Mouse (Mus musculus): ENCODE results near the gene Epb41l4b. TPM values are rescaled to one million over a fixed set of nuclear protein-coding genes. Genes with fewer than 3 reads are reported as not detected.

Gene Epb41l4b
- polyA plus RNA-seq, 1 experiment from 2014 or later = 0.74 TPM

DNA sequence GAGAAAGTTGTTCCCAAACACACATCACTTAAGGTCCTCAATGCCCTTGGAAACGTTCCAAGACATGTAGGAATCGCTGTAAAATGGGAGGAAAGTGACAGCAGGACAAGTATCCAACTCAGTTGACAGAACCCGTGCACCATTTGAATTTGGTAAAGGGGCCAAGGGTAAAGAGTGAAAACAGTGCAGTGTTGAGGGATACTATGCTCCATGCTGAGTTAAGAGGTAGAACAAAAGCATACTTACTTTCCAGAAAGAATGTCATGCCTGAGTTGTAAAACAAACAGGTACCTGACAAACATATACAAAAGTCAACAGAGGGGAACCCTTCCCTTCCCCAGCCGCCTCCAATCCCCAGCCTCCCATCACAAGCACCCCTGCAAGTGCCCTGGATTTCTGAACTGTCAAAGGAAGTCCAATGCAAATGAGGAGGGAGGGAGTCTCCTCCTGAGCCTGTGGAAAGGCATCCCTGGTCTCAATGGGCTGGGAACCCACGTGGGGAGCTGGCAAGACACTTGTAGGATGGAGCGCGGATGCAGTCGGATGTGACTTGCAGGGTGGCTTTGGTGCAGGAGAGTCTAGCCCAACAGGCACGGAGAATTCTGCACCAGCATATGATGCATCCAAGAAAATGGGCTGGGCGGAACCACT is 57.4 kb downstream of the Epb41l4b start:
- Histone ChIP-seq H3K36me3 (ENCODE audit: control insufficient read depth, insufficient read depth, low read length) (no peaks in the 10 kb centered on the region), H3K9me3 (replicated peaks; ENCODE audit: control insufficient read depth, low read length) (no peaks in the 10 kb centered on the region), H3K4me2 (ENCODE audit: low read length) (no peak overlapping the region), H3K27ac (ENCODE audit: low read depth, low read length) (no peak overlapping the region), H3K27me3 (replicated peaks; ENCODE audit: control insufficient read depth, insufficient read depth, low read length) (no peaks in the 10 kb centered on the region), H3K4me1 (ENCODE audit: control insufficient read depth, insufficient read depth, low read length) (no peaks in the 10 kb centered on the region), H3K4me3 (ENCODE audit: low read depth, low read length) (no peak overlapping the region), H3K9ac (ENCODE audit: low read length) (no peak overlapping the region)
- ATAC-seq (no peak), DNase-seq (ENCODE audit: low spot score) (no peak)
- WGBS = 51% methylated on average over 10 of the region's 10 CpGs

DNA sequence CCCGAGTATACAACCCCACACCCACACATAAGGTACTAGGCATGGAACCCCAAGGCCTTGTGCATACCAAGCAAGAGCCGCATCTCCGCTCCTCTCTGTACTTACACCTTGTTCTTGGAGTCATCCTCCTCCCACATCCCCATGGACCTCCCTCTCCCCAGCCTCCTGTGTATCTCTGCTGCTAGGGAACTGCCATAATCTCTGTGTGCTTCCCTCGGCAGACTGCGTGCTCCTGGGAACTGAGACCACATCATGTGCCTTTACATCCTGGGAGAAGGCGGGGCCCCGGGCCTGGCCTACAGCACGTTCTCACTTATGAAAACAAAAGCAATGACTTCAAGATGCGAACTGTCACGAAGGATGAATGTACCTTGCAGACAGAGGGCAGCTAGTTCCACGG is 59.6 kb downstream of the Epb41l4b start:
- no peak for ATAC-seq
- H3K36me3 ChIP-seq (ENCODE audit: control insufficient read depth, insufficient read depth, low read length) = no peaks in the 10 kb centered on the region
- WGBS = 84% methylated on average over 11 of the region's 11 CpGs
- DNase-seq (ENCODE audit: low spot score) = no peak
- no peak overlapping the region for H3K27ac ChIP-seq (ENCODE audit: low read depth, low read length)
- no peak overlapping the region for H3K9ac ChIP-seq (ENCODE audit: low read length)
- no peaks in the 10 kb centered on the region for H3K27me3 ChIP-seq (replicated peaks; ENCODE audit: control insufficient read depth, insufficient read depth, low read length)
- H3K4me1 ChIP-seq (ENCODE audit: control insufficient read depth, insufficient read depth, low read length) = no peaks in the 10 kb centered on the region
- no peaks in the 10 kb centered on the region for H3K9me3 ChIP-seq (replicated peaks; ENCODE audit: control insufficient read depth, low read length)
- no peak overlapping the region for H3K4me2 ChIP-seq (ENCODE audit: low read length)
- H3K4me3 ChIP-seq (ENCODE audit: low read depth, low read length) = no peak overlapping the region

DNA sequence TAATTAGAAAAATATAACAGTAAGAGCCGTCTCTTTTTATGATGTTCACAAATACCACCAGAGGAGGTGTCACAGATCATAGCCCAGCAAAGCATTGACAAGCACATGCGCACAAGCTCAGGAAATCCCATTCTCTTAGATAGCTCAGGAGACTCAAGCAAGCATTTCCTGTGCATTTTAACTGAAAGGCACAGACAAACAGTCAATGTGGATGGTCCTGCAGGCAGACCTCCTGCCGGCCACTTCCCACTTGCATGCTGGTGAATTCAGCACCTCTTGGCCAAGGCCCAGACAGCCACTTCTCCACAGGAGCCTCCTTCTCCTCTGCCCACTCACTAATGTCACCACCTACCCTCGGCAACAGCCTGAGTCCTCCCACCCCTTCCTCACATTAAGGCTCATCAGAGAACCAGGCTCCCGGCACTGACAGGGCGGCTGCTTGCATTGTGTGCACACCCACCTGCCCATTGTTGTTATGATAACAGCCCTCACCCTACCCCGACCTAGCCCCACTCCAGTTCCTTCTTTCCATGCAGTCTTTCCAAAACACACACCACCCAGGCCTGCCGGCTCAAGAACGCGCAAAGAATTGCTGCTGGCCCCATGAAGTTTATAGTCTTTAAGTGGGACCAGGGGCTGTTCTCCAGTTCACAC is 60.3 kb downstream of the Epb41l4b start:
- H3K27me3 ChIP-seq (replicated peaks; ENCODE audit: control insufficient read depth, insufficient read depth, low read length) = no peaks in the 10 kb centered on the region
- no peak overlapping the region for H3K4me2 ChIP-seq (ENCODE audit: low read length)
- H3K4me3 ChIP-seq (ENCODE audit: low read depth, low read length) = no peak overlapping the region
- H3K9ac ChIP-seq (ENCODE audit: low read length) = no peak overlapping the region
- no peak for DNase-seq (ENCODE audit: low spot score)
- no peak for ATAC-seq
- H3K9me3 ChIP-seq (replicated peaks; ENCODE audit: control insufficient read depth, low read length) = no peaks in the 10 kb centered on the region
- no peaks in the 10 kb centered on the region for H3K4me1 ChIP-seq (ENCODE audit: control insufficient read depth, insufficient read depth, low read length)
- 77% methylated on average over 10 of the region's 10 CpGs for WGBS
- H3K36me3 ChIP-seq (ENCODE audit: control insufficient read depth, insufficient read depth, low read length) = no peaks in the 10 kb centered on the region
- no peak overlapping the region for H3K27ac ChIP-seq (ENCODE audit: low read depth, low read length)

DNA sequence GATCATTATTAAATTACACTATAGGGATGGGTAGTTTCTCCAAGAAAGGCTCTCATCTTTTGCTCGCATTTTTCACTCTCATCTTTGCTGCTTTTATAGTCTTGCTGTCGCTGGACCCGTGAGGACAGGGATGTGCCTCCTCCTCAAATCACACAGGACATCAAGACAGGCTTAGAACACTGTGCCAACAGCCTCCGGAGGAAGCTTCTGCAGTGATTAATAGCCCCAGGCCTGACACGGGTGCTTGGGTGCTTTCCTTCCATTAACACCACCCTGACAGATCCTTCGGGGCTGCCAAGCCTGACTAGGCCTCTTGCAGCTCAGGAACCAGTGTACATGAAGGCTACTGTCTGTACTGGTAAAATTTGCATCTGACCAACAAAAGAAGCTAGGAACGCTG is 61.8 kb downstream of the Epb41l4b start:
- no peaks in the 10 kb centered on the region for H3K36me3 ChIP-seq (ENCODE audit: control insufficient read depth, insufficient read depth, low read length)
- ATAC-seq (no peak), DNase-seq (ENCODE audit: low spot score) (no peak)
- H3K9ac ChIP-seq (ENCODE audit: low read length) = no peak overlapping the region
- H3K4me1 ChIP-seq (ENCODE audit: control insufficient read depth, insufficient read depth, low read length) = no peaks in the 10 kb centered on the region
- no peaks in the 10 kb centered on the region for H3K9me3 ChIP-seq (replicated peaks; ENCODE audit: control insufficient read depth, low read length)
- H3K4me2 ChIP-seq (ENCODE audit: low read length) = no peak overlapping the region
- 83% methylated on average over 7 of the region's 7 CpGs for WGBS
- H3K4me3 ChIP-seq (ENCODE audit: low read depth, low read length) = no peak overlapping the region
- no peak overlapping the region for H3K27ac ChIP-seq (ENCODE audit: low read depth, low read length)
- no peaks in the 10 kb centered on the region for H3K27me3 ChIP-seq (replicated peaks; ENCODE audit: control insufficient read depth, insufficient read depth, low read length)

DNA sequence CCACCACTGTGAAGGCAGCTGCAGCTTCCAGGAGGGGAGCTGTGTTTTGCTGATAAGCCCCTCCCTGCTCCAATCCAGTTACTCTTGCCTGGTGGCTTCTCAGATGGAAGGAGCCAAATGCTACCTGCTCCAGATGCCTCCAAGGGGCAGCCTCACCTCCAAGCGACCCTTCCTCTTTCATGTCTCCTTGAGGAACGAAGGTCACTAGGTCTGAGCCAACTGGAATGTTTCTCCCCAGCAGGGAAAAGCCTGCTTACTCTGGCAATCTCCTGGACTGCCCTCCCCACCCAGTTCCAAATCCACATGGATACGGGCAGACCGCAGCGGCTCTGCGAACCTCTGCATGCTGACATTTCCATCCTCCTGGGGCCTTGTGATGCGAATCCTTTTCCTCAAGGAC is 69.4 kb downstream of the Epb41l4b start:
- H3K9ac ChIP-seq (ENCODE audit: low read length) = no peak overlapping the region
- DNase-seq (ENCODE audit: low spot score) = no peak
- WGBS = 79% methylated on average over 7 of the region's 7 CpGs
- H3K4me3 ChIP-seq (ENCODE audit: low read depth, low read length) = no peak overlapping the region
- no peak overlapping the region for H3K4me2 ChIP-seq (ENCODE audit: low read length)
- H3K4me1 ChIP-seq (ENCODE audit: control insufficient read depth, insufficient read depth, low read length) = no peaks in the 10 kb centered on the region
- H3K36me3 ChIP-seq (ENCODE audit: control insufficient read depth, insufficient read depth, low read length) = no peaks in the 10 kb centered on the region
- no peaks in the 10 kb centered on the region for H3K9me3 ChIP-seq (replicated peaks; ENCODE audit: control insufficient read depth, low read length)
- no peaks in the 10 kb centered on the region for H3K27me3 ChIP-seq (replicated peaks; ENCODE audit: control insufficient read depth, insufficient read depth, low read length)
- ATAC-seq = no peak
- no peak overlapping the region for H3K27ac ChIP-seq (ENCODE audit: low read depth, low read length)

DNA sequence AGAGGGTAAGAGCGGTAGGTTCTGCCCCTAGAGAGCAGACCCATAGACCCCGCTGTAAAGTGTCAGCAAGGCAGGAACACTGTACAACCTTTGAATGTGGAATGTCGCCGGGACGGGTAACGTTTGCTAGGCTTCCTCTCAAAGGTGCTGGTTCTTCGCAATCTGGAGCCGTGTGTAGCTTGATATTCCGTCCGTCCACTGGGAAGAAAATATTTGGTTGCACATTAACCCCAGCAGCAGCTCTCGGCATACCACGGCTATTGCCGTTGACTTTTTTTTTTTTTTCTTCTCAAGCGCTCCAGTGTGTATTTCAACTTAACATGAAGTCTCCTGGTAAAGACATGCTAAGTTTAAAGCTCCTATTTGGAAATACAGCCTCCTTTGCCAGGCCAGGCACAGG is 70.1 kb downstream of the Epb41l4b start:
- H3K9ac ChIP-seq (ENCODE audit: low read length) = no peak overlapping the region
- ATAC-seq = no peak
- no peaks in the 10 kb centered on the region for H3K9me3 ChIP-seq (replicated peaks; ENCODE audit: control insufficient read depth, low read length)
- 94% methylated on average over 14 of the region's 14 CpGs for WGBS
- no peak overlapping the region for H3K27ac ChIP-seq (ENCODE audit: low read depth, low read length)
- no peaks in the 10 kb centered on the region for H3K4me1 ChIP-seq (ENCODE audit: control insufficient read depth, insufficient read depth, low read length)
- H3K27me3 ChIP-seq (replicated peaks; ENCODE audit: control insufficient read depth, insufficient read depth, low read length) = no peaks in the 10 kb centered on the region
- no peaks in the 10 kb centered on the region for H3K36me3 ChIP-seq (ENCODE audit: control insufficient read depth, insufficient read depth, low read length)
- no peak overlapping the region for H3K4me3 ChIP-seq (ENCODE audit: low read depth, low read length)
- H3K4me2 ChIP-seq (ENCODE audit: low read length) = no peak overlapping the region
- DNase-seq (ENCODE audit: low spot score) = no peak

DNA sequence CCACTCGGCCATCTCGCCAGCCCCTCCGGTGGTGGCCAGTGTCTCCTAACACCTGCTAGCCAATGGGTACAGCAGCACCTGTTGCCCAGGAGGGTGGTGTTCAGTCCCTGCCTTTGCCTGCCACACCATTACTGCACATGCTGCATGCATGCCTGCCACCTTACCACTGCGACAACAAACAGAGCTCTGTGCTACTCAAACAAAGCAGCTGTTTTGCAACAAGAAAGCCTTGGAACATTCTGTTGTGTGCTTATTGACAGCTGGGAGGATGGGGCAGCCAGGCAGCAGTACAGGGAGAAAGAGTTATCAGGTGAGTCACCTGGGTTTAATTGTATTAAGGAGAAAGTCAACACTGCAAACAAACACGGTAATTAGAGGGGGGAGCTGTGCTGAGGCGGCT is 72.6 kb downstream of the Epb41l4b start:
- WGBS = 66% methylated on average over 6 of the region's 6 CpGs
- ATAC-seq (no peak), DNase-seq (ENCODE audit: low spot score) (no peak)
- Histone ChIP-seq H3K4me1 (ENCODE audit: control insufficient read depth, insufficient read depth, low read length) (no peaks in the 10 kb centered on the region), H3K9ac (ENCODE audit: low read length) (no peak overlapping the region), H3K36me3 (ENCODE audit: control insufficient read depth, insufficient read depth, low read length) (no peaks in the 10 kb centered on the region), H3K27ac (ENCODE audit: low read depth, low read length) (no peak overlapping the region), H3K4me2 (ENCODE audit: low read length) (no peak overlapping the region), H3K4me3 (ENCODE audit: low read depth, low read length) (no peak overlapping the region), H3K27me3 (replicated peaks; ENCODE audit: control insufficient read depth, insufficient read depth, low read length) (no peaks in the 10 kb centered on the region), H3K9me3 (replicated peaks; ENCODE audit: control insufficient read depth, low read length) (no peaks in the 10 kb centered on the region)

DNA sequence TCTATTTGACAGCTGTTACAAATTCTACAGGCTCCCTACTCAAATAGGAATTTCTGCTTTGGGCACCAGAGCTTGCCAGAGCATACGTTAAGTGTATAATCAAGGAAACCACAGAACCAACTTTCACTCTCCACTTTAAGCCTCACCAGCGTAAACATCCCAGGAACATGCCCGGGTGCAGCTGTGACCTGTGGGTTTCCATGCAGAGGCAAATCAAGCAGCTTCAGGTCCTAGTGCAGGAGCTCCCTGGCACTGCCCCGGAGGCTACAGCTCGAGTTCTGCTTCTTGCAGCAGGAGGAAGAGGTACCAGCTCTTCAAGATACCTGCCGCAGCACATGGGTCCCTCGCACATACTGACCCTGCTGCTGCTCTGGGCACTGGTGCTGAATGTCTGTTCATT is 74.8 kb downstream of the Epb41l4b start:
- H3K9me3 ChIP-seq (replicated peaks; ENCODE audit: control insufficient read depth, low read length) = no peaks in the 10 kb centered on the region
- no peak overlapping the region for H3K4me3 ChIP-seq (ENCODE audit: low read depth, low read length)
- no peak overlapping the region for H3K27ac ChIP-seq (ENCODE audit: low read depth, low read length)
- ATAC-seq (no peak), DNase-seq (ENCODE audit: low spot score) (no peak)
- peaks cover 6% of the 10 kb centered on the region; the same call in 1 of the 2 replicates for H3K4me1 ChIP-seq (ENCODE audit: control insufficient read depth, insufficient read depth, low read length)
- H3K9ac ChIP-seq (ENCODE audit: low read length) = no peak overlapping the region
- no peak overlapping the region for H3K4me2 ChIP-seq (ENCODE audit: low read length)
- H3K36me3 ChIP-seq (ENCODE audit: control insufficient read depth, insufficient read depth, low read length) = no peaks in the 10 kb centered on the region
- 85% methylated on average over 7 of the region's 7 CpGs for WGBS
- H3K27me3 ChIP-seq (replicated peaks; ENCODE audit: control insufficient read depth, insufficient read depth, low read length) = no peaks in the 10 kb centered on the region

DNA sequence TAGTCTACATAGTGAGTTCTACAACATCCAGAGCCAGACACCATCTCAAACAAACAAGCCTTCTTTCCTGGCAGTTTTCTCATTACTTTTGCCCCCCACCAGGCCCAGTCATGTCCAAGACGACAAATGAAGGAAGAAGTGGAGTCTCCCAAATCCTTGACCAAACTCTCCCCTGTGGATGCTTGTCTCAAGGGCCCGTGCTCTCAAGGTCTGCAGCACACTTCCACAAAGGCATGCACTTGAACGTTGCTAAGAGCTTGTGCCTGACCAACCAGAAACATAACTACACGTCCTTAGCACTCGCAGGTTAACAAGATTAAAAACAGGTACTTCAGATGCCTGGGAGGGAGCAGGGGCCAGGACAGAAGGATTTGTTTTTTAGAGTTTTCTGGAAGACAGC is 75.4 kb downstream of the Epb41l4b start:
- Histone ChIP-seq H3K27me3 (replicated peaks; ENCODE audit: control insufficient read depth, insufficient read depth, low read length) (no peaks in the 10 kb centered on the region), H3K4me3 (ENCODE audit: low read depth, low read length) (no peak overlapping the region), H3K27ac (ENCODE audit: low read depth, low read length) (no peak overlapping the region), H3K4me1 (ENCODE audit: control insufficient read depth, insufficient read depth, low read length) (peaks cover 6% of the 10 kb centered on the region; the same call in 1 of the 2 replicates), H3K9ac (ENCODE audit: low read length) (no peak overlapping the region), H3K36me3 (ENCODE audit: control insufficient read depth, insufficient read depth, low read length) (no peaks in the 10 kb centered on the region), H3K4me2 (ENCODE audit: low read length) (no peak overlapping the region), H3K9me3 (replicated peaks; ENCODE audit: control insufficient read depth, low read length) (no peaks in the 10 kb centered on the region)
- no peak for ATAC-seq
- WGBS = 75% methylated on average over 5 of the region's 5 CpGs
- DNase-seq (ENCODE audit: low spot score) = no peak
